In the genomic region with DNA sequence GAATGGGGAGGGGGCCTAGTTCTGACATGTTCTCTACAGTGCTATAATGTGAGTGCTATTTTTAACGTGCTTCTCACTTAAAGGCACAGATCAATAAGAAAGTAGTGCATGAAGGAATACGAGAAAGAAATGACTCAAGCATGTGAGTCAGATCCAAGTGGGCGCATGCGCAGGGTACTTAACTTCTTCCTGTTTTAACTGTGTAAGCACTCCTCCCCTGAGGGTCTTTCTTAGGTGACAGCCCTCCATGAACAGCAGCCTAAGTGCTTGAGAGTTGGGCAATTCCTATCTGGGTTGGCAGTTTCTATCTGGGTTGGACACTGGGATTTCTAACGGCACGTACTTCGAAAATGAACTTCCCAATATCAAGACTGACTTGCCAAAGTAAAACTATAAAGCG, we compare ENCODE assay signal across 17 mouse cellular contexts.
"Had no signal": no experiment of that assay in that cellular context is flagged by ENCODE, and none has a peak within 500 bp of the region (broad histone marks: within the 10 kb centered on the region; RNA-seq: fewer than 3 reads in every experiment).

No protein-coding gene starts in this region.

- H3K4me1 ChIP-seq: liver, embryonic 13.5 days; liver, embryonic 15.5 days; lung, embryonic 15.5 days; megakaryocyte, embryonic 14.5 days; stomach, embryonic 15.5 days had no signal

- H3K27ac ChIP-seq: liver, embryonic 13.5 days; liver, embryonic 15.5 days; lung, embryonic 15.5 days; macrophage; midbrain, embryonic 12.5 days; midbrain, embryonic 15.5 days; neural tube, embryonic 12.5 days; stomach, embryonic 15.5 days; stomach, postnatal 0 days had no signal

- H3K4me2 ChIP-seq: liver, embryonic 13.5 days; liver, embryonic 15.5 days; lung, embryonic 15.5 days; midbrain, embryonic 12.5 days; midbrain, embryonic 15.5 days; neural tube, embryonic 12.5 days; stomach, embryonic 15.5 days had no signal

- H3K9ac ChIP-seq: liver, embryonic 13.5 days; liver, embryonic 15.5 days; liver, postnatal 0 days; lung, embryonic 15.5 days; midbrain, embryonic 12.5 days; midbrain, embryonic 15.5 days; neural tube, embryonic 12.5 days; stomach, embryonic 15.5 days had no signal

- ATAC-seq: liver, postnatal 0 days; midbrain, embryonic 15.5 days had no signal

- H3K36me3 ChIP-seq: liver, embryonic 13.5 days; liver, embryonic 15.5 days; lung, embryonic 15.5 days; midbrain, embryonic 12.5 days; midbrain, embryonic 15.5 days; neural tube, embryonic 12.5 days; stomach, embryonic 15.5 days had no signal

- H3K9me3 ChIP-seq: liver, embryonic 13.5 days; liver, embryonic 15.5 days; lung, embryonic 15.5 days; midbrain, embryonic 12.5 days; midbrain, embryonic 15.5 days; neural tube, embryonic 12.5 days; stomach, embryonic 15.5 days had no signal

- H3K27me3 ChIP-seq: liver, embryonic 13.5 days; liver, embryonic 15.5 days; lung, embryonic 15.5 days; megakaryocyte, embryonic 14.5 days; midbrain, embryonic 12.5 days; midbrain, embryonic 15.5 days; neural tube, embryonic 12.5 days; stomach, embryonic 15.5 days had no signal

- DNase-seq: liver, embryonic 13.5 days; liver, postnatal 0 days; lung, adult 2 months; lung, postnatal 10 days; right cerebral cortex, postnatal 14 days; thymus, adult 2 months; thymus, postnatal 25 days; thymus, postnatal 4 days had no signal

- H3K4me3 ChIP-seq: liver, embryonic 13.5 days; liver, embryonic 15.5 days; lung, embryonic 15.5 days; megakaryocyte, embryonic 14.5 days; midbrain, embryonic 12.5 days; midbrain, embryonic 15.5 days; neural tube, embryonic 12.5 days; stomach, embryonic 15.5 days had no signal
